Mouse (Mus musculus) fibroblast of lung, adult 2 months (primary cell): ENCODE data around the gene Slc36a4.

Experiments
- DNase-seq: peaks from one replicate; pipeline ENCODE4 v3.0.0-alpha.2; 2011; ENCODE audit warnings: low read depth

Gene Slc36a4

DNA sequence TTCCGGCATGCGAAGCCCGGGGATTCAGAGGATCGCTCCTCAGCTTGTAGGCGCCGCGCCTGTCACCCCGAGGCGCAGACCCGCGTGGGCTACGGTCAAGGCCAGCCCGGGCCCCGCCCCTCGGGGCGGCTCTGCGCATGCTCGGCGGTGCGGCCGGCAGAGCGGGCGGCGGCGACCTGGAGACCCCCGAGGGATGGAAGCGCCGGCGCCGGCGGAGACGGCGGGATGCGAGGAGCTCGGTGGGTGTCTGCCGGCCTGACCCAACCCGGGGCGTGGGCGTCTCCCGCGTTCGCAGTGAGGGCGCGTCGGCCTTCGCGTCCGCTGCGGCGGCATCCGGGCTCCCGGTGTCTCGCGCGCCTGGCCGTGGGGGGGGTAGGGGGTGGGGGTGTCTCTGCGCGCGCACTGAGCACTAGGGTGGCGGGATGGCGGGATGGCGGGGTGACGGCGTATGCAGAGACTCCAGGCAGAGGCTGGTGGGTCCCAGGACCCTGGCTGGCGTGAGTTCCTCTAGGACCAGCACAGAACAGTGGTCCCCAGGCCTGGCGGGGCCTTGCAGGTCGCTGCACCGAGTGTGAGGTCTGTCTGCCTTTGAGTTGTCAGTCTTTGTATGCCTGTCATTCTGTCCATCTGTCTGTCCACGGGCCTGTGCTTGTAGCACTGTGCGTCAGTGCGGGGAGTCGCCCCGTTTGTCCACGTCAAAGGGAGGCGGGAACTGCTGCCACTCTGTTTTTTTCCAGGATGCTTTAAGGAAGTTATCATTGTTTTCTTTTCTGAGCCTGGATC is at the start of gene Slc36a4:
Gene Slc36a4 (plus strand): TSS at position 140 of the 783 bp plus-strand sequence.
- no peak for DNase-seq

DNA sequence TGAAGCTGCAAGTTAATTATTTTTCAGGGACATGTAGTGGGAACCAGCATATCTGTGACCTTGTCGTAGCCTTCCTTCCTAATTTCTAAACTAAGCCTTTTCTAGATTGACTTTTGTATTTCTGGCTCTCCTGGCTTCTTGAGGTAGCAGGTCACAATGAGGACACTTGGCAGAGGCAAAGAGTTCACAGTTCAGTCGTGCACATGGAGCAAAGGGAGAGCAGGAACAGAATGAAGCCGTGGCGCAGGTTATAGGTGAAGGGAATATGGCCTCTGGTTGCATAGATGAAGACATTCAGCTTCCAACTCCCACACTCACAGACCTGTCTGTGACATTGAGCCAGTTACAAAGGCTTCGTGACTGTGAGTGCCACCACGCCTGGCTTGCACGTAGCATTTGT is 44.9 kb upstream of the Slc36a4 start:
- no peak for DNase-seq

DNA sequence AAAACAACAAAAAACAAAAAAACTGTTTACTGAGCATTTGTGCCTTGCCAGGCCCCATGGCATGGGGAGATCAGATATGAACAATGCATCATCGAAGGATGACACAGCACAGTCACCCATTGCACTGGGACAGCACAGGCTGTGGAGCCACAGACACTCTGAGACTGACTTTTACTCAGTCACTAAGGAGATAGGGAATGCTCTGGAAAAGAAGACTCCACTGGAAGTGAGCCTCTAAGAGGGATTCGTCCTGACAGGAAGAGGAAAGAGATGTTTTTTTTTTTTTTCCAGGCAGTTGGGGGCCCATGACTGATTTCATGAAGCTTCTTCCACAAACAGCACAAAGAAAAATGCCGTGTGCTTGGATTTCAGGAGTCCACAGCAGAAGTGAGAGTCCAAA is 40.1 kb upstream of the Slc36a4 start:
- DNase-seq, result no peak

DNA sequence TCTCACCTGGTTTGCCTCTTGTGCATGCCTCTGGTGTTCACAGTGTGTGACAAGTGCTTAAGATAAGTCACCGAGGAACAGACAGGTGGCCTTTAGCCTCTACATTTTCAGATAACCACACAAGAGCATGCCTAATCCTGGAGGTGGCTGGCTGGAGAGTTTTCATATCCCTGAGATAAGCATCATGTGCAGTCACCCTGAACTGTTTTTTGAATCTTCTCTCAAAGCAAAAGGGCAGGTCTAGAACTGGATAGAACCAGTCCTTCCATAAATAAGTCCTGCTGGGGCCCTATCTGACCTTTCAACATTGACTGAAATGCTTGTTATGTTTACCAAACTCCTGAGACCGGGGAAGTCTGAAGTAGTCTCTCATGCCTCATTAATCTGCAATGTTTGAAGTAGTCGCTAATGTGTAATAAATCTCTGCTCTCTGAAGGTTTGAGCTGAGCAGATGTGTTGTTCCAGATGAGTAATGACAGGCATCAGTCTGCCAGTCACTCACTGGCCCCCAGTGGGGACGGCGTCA is 39.5 kb upstream of the Slc36a4 start:
- DNase-seq, result no peak

DNA sequence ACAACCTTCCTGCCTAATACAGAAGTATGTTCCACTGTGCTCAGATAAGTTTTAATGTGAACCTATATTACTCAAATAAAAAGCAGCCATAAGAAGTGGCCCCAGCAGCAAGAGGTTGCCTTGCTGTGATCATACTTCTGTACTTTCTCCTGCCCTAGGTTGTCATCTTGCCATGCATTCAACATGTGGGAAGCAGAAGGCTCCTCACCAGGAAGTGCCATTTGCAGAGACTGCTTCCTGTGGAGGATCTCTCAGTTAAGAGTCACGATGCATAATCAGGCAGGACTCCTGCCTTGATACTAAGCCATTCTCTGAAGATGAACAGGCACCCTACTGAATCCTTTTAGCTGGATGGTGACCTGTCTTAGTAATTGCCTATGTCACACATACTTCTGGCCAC is 37.3 kb upstream of the Slc36a4 start:
- DNase-seq, result no peak

DNA sequence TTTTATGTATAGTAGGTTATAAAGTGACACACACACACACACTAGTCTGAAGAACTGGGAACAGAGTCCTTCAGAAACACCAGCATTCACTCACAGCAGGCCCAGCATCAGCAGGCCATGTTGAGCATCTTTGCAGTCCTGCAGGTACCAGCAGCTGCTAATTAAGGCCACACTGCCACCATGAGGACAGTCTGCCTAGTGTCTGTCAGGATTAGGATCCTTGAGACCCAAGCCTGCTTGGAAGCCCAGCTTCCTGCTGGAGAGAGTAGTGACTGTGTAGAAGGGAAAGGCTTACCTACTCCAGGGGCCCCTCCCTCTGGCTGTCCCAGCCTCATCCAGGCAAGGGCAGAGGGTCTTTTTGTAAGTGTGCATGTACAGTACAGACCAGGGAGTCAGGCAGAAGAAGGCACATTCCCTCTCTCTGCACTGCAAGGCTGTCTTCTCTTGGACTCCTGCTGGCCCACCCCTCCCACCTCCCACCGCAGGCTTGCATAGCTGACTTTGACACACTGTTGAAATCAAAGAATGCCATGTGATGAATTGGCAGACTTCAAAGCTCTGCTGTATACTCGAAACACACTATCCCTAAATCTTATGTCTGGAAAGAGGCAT is 27.6 kb upstream of the Slc36a4 start:
- DNase-seq, result peak; percentile 33

DNA sequence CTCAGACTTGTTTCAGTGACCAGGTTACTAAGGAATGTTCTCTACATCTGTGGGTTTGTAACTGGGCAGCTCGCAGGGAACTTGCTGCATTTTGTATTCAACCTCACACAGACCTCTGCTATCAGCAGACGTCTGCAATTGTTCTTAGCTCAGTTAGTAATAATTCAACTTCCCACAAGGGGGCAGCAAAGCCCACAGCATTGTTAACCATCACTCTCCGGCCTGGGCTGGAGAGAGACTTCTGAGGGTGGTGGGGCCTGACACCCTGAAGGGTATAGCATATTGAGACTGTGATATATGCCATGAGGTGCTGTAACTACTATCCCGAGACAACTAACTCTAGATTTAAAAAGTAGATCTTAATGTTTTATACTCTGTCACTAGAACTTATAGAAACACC is 24.3 kb upstream of the Slc36a4 start:
- no peak for DNase-seq

DNA sequence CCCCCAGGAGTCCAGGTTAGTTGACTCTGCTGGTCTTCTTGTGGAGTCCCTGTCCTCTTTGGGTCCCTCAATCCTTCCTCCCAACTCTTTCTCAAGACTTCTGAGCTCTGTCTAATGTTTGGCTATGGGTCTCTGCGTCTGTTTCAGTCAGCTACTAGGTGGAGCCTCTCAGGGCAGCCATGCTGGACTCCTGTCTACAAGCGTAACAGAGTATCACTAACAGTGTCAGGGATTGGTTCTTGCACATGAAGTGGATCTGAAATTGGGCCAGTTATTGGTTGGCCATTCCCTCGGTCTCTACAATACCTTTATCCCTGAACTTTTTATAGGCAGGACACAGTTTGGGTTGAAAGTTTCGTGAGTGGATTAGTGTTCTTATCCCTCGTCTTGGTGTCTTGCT is 22.2 kb upstream of the Slc36a4 start:
- DNase-seq, result no peak

DNA sequence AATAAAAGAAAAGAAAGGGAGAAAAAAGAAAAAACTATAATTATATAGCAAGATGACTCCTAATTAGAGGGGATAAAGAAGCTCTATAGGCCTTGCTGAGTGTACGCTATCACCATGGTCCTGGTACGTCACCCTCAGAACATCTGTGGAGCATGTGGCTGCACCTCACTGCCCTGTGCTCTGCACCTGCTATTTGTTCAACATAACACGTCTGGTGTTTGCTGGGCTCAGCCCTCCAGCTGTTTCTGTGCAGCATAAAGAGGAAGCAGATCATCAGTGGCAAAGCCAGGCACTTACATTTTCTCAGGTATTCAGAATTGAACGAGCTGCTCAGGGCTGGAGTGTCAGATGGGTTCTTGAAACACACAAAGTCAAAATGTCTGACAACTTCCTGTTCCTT is 15.7 kb upstream of the Slc36a4 start:
- DNase-seq, result no peak

DNA sequence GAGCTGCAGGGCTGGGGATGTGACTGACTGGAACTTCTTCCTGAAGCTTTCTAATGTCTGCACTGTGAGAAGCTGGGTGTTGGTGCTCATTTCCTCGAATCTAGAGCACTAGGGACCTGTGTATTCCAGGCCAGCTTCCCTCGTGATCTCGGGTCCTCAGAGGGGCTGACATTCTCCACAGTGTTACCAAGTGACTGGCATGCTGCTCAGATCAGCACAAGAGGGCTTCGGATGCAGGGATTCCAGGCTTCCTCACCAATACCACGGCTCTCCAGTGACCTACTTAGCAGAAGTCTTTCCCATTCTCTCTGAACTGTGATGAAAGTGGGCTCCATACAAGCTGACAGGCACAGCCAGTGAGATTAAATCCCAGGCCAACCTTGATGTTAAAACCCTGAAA is 14.5 kb upstream of the Slc36a4 start:
- DNase-seq, result no peak

DNA sequence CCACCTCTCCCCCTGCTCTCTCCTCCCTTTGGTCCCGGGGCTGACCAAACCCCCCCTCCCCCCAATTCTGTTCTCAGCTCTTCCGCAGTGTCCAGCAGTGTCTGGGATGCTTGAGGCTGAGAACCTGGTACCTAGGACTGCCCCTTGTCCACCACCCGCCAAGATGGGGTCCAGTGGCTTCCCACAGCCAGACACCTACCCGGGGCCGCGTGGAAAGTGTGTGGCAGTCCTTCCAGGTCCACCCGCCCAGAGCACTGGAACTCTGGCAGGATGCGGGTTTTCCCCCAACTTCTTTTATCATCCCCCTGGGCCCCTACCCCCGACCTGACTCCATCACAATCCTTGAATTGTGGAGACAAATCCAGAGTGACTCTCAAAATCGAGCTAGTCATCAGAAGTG is 3.8 kb upstream of the Slc36a4 start:
- DNase-seq, result no peak

DNA sequence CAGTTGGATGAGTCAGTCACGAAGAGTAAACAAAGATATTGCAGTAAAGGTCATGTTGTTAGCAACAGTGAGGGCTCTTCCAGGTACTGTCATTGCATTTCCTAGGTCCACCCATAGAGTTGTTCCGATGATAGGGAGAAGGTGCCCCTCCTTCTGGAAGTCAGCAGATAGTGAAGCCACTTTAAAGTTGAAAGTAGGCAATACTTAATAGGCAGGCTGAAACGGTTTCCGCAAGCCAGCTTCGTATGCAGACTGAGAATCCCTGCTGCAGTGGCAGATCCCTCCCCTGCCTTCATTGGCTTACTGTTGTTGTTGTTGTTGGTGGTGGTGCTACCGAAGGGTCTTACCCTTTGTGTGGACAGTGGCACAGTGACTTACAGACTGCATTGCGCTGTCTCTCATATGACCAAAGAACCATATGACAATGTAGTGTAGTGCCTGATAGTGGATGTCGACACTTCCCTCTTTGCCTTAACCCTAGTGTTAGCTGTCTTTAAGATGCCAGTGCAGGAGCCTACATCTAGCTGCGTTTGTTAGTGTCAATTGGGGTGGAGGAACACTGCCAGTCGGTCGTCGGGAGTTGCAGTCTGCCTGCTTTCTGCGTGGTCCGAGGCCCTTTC is 449 bp upstream of the Slc36a4 start:
- DNase-seq, result no peak

DNA sequence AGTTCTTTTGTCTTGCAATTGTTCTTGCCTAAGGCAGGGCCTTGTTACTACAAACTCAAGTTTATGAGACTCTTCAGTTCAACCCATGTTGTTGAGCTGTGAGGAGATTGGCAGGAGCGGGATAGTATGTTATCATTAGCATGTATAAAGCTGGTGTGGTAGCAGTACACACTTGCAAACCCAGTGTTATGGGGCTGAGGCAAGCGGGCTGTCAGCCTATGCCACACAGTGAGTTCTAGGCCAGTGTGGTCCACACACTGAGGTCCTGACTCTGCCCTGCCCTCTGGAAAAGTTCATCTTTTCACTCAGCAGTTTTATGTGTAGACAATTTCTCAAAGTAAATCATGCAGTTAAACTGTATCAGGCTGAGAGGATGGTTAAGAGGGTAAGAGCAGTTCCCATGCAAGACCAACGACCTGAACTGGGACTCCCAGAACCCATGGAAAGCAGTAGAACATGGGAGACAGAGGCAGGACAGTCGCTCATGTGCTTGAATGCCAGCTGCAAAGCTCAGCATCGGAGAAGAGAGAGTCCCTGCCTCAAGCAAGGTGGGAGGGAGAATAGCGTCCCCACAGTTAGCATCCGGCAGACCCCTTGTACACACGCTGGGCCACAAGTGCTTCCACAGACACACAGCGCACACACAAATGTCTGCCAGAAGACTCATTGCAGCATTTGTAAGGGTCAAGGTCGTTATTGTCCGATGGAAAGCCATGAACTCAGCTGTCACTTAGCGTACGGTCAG is 1.5 kb downstream of the Slc36a4 start:
- DNase-seq, result no peak

DNA sequence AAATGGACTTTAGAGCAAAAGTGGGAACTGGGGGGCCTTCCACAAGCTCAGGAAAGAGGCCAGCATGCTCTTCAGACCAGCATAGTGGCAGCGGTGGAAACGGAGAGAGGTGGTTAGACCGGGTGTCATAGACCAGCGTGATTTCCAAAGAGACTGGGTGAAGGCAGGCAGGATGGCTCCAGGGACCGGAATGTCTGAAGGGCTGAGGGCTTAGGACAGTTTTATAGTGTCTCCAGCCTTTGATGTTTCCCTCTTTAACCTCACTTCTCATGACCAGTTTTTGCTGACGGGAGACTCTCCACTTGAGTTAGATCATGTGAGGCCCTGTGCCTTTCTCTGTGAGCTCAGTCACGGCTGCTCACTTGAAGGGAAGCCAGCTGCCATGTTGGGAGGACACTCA is 2.1 kb downstream of the Slc36a4 start:
- no peak for DNase-seq

DNA sequence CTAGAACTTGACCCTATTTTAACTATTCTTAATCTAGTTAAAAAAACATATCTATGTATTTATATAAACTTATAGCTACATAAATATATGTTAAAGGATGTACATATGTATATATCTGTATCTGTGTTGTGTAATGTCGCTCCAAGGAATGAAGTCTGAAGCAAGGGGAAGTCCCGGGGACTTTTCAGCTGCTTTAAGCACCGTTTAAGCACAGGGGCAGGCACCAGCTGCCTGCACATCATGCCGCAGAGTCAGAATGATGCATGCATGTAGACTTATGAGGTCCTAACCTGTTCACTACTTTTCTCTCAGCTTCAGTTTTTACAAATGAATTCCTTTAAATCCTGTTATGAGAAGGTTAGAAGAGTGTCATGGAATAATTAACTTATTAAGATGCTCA is 5.3 kb downstream of the Slc36a4 start:
- no peak for DNase-seq

DNA sequence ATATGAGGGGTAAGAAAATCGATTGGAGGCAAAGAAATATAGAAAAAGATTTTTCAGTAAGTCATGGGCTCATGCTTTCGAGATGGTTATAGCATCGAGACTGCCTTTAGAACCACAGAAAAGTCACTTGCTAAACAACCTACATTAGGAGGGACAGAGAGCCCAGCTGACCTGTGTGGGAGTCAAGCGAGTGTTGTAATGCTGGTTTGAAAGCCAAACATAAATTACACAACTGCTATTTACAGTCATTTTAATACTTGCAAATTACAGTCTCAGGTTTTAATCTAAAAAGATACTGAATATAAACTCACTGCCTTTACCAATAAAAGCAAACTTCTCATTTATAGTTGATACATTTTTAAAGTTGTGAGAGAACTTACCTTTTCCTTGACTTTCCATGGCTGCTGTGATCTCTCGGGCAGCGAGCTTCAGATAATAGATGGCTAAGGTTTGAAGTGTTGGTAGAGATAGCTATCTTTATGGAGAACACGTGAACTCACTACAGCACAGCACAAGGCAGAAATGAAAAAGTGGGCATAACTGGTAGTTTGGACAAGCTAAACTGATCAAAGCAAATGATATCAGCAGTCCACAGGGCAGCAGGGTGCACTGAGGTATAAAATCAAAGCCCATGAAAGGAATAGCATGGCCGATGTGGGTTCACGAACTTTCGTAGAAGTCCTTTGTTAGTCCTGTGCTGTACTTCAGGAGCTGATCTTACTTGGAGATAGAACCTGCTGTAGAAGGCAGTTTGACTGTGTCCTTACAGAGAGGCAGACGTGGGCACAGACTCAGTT is 5.9 kb downstream of the Slc36a4 start:
- no peak for DNase-seq

DNA sequence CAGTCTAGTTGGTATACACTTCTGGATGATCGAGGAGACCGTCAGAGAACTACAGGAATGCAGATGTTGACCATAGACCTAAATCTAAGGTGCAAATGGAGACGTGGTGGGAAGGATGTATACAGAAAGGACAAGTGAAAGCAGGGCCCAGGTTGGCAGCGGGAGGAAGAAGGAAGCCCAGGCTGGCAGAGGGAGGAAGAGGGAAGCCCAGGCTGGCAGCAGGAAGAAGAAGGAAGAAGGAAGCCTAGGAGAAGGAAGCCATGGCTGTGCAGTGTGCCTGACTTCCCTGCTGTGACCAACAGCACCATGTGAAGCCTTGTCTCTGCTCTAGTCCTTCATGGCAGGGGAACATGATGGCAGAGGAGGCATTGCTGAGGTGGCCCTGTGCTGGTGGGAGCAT is 7.8 kb downstream of the Slc36a4 start:
- no peak for DNase-seq

DNA sequence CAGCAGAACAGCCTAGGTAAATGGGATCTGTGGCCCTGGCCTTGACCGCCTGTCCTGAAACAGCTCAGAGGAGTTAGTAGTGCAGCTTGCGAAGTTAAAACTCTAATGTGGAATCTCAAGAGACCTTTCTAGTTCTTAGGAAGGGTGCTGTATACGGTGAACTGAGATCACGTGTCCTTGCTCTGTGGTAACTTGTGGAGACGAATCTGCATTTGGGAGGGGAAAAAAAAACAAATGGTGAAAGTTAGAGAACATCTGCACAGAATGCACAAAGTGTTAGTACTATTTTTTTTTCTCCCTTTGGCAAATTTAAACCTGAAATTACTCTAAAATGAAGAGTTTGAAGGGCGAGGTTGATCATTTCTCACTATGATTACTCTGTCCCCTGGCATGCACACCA is 8.8 kb downstream of the Slc36a4 start:
- no peak for DNase-seq

DNA sequence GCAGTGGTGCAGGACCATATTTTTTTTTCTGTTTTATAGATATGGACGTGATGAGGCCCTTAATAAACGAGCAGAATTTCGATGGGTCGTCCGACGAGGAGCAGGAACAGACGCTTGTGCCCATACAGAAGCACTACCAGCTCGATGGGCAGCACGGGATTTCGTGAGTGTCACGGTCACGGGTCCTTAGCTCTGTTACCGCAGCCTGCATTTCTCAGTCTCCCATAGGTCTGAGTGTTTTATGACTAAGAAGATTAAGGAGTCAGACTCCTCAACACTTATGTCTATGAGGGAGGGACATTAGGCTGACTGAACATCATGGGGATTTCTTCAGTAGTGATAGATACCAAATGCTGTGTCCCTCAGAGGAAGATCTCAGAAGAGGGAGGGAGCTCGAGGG is 10.1 kb downstream of the Slc36a4 start:
- DNase-seq, result no peak

DNA sequence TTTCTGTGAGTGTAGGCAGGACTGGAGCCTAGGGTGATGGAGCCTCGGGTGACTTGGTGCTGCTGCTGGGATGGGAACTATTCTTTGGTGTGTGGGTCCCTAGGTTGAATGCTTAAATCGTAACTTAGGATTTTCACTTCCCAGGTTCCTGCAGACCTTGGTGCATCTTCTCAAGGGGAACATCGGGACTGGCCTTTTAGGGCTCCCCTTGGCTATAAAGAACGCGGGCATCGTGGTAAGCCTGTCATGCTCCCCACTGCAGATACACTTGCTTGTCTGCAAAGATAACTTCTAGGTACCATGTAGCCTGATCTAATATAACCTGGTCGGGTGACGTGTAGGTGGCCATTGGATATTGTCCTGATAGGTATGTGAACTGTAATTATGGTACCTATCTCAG is 11.0 kb downstream of the Slc36a4 start:
- no peak for DNase-seq

DNA sequence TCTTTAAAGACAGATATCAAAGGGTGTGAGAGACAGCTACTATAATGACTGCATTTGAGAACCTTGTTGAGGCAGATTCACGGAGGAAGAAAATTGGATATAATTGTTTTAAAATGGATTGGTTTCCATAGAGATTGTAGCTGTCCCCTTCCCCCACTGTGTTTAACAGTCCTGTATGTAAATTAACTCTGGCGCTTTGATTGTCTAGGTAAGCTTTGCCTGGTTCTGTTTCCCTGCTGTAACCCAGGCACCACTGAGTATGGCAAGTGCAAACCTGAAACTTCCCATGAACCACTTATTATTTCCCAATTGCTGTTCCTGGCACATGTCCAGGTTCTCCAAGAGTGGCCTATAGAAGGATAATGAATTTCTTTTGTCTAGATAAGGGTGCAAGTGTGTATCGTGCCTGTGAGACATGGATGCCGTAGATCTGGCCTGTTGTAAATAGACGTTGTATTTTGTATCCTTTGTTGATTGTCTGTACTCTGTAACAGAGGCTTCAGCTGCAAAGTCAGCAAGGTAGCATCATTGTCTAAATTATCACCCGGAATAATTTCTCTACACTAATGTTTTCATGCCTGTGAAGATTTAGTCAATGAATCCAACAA is 11.8 kb downstream of the Slc36a4 start:
- no peak for DNase-seq
